In genomic region chr13:41357161-41357560, GRCm38 (mm10) we compare ENCODE assay signal across 9 mouse cellular contexts.
DNase-seq lines count a peak whose midpoint lies in the region; ATAC-seq and TF ChIP-seq lines count a peak whose summit lies in the region.
"Had no signal": no experiment of that assay in that cellular context is flagged by ENCODE, and none has a peak within 500 bp of the region (broad histone marks: within the 10 kb centered on the region; RNA-seq: fewer than 3 reads in every experiment).

No protein-coding gene starts in this region.

- H3K27me3 ChIP-seq in kidney, postnatal 0 days (ENCODE audit: insufficient read depth, low read length), result no peaks in the 10 kb centered on the region
- H3K27me3 ChIP-seq in hindbrain, embryonic 16.5 days (replicated peaks; ENCODE audit: control insufficient read depth, insufficient read depth, low read length), result no peaks in the 10 kb centered on the region
- no peaks in the 10 kb centered on the region for H3K27me3 ChIP-seq in neural tube, embryonic 12.5 days (replicated peaks)

- no peaks in the 10 kb centered on the region for H3K9me3 ChIP-seq in kidney, postnatal 0 days (replicated peaks; ENCODE audit: low read length)
- no peaks in the 10 kb centered on the region for H3K9me3 ChIP-seq in hindbrain, embryonic 16.5 days (ENCODE audit: control insufficient read depth, low read length)
- no peaks in the 10 kb centered on the region for H3K9me3 ChIP-seq in neural tube, embryonic 12.5 days

- DNase-seq in kidney, postnatal 0 days (ENCODE audit: low spot score), result no peak
- DNase-seq in kidney, adult 11 months, result no peak
- DNase-seq in cerebellum, adult 11 months, result no peak
- no peak for DNase-seq in testis, postnatal 10 days (ENCODE audit: low spot score)
- DNase-seq in left cerebral cortex, adult 18-20 months (ENCODE audit: low spot score in 2 of 2), result no peak
- DNase-seq: layer of hippocampus, adult 9-11 months had no signal

- no peaks in the 10 kb centered on the region for H3K36me3 ChIP-seq in kidney, postnatal 0 days (ENCODE audit: insufficient read depth, low read length)
- H3K36me3 ChIP-seq in hindbrain, embryonic 16.5 days (ENCODE audit: control insufficient read depth, insufficient read depth, low read length), result no peaks in the 10 kb centered on the region
- H3K36me3 ChIP-seq in neural tube, embryonic 12.5 days, result no peaks in the 10 kb centered on the region

- no peak for ATAC-seq in kidney, postnatal 0 days (replicated peaks; ENCODE audit: low FRiP score, low read depth)
- no peak for ATAC-seq in hindbrain, embryonic 16.5 days
- no peak for ATAC-seq in neural tube, embryonic 12.5 days (ENCODE audit: low FRiP score, low read depth)

- no peak for TF ChIP-seq POLR2A in embryonic fibroblast, embryonic 13.5 days (IDR thresholded peaks at IDR 0.05; ENCODE audit: low read depth, low read length)

- peak overlapping the region; percentile 71 for H3K4me2 ChIP-seq in kidney, postnatal 0 days (ENCODE audit: low read length)
- peak overlapping the region; percentile 82 for H3K4me2 ChIP-seq in hindbrain, embryonic 16.5 days (ENCODE audit: low read length)
- H3K4me2 ChIP-seq in neural tube, embryonic 12.5 days (replicated peaks), result peak overlapping the region; percentile 76

- peaks cover 30% of the 10 kb centered on the region for H3K4me1 ChIP-seq in kidney, postnatal 0 days (replicated peaks; ENCODE audit: insufficient read depth, low read length)
- H3K4me1 ChIP-seq in embryonic fibroblast, embryonic 13.5 days (ENCODE audit: control insufficient read depth, insufficient read depth, low read length), result peaks cover 7% of the 10 kb centered on the region
- peaks cover 26% of the 10 kb centered on the region for H3K4me1 ChIP-seq in hindbrain, embryonic 16.5 days (ENCODE audit: control insufficient read depth, insufficient read depth, low read depth, low read length)
- peaks cover 61% of the 10 kb centered on the region for H3K4me1 ChIP-seq in neural tube, embryonic 12.5 days

- H3K4me3 ChIP-seq in kidney, postnatal 0 days (replicated peaks; ENCODE audit: low read depth, low read length), result peak overlapping the region; percentile 60
- peak overlapping the region; percentile 92 for H3K4me3 ChIP-seq in embryonic fibroblast, embryonic 13.5 days (ENCODE audit: insufficient read depth, low read length)
- peak overlapping the region; percentile 76 for H3K4me3 ChIP-seq in hindbrain, embryonic 16.5 days (ENCODE audit: low read length)
- H3K4me3 ChIP-seq in neural tube, embryonic 12.5 days, result peak overlapping the region; percentile 59

- no peak overlapping the region for H3K27ac ChIP-seq in kidney, postnatal 0 days
- peak overlapping the region; percentile 92; the same call in 1 of the 2 replicates for H3K27ac ChIP-seq in embryonic fibroblast, embryonic 13.5 days (ENCODE audit: insufficient read depth, low read length)
- no peak overlapping the region for H3K27ac ChIP-seq in hindbrain, embryonic 16.5 days (ENCODE audit: low read depth, low read length)
- H3K27ac ChIP-seq in neural tube, embryonic 12.5 days, result no peak overlapping the region

- TF ChIP-seq CTCF in kidney, postnatal 0 days (IDR thresholded peaks at IDR 0.05; ENCODE audit: low read depth), result no peak
- TF ChIP-seq CTCF in embryonic fibroblast, embryonic 13.5 days (IDR thresholded peaks at IDR 0.05; ENCODE audit: borderline replicate concordance, insufficient read depth, low read length), result no peak

- WGBS in kidney, postnatal 0 days, result 51% methylated on average over 4 of the region's 4 CpGs
- WGBS in hindbrain, embryonic 16.5 days, result 63% methylated on average over 4 of the region's 4 CpGs
- 33% methylated on average over 4 of the region's 4 CpGs for WGBS in neural tube, embryonic 12.5 days

- H3K9ac ChIP-seq in kidney, postnatal 0 days (ENCODE audit: low read depth, low read length), result peak overlapping the region; percentile 65; the same call in 1 of the 2 replicates
- no peak overlapping the region; the same call in 1 of the 2 replicates for H3K9ac ChIP-seq in hindbrain, embryonic 16.5 days (ENCODE audit: low read depth, low read length)
- H3K9ac ChIP-seq in neural tube, embryonic 12.5 days, result peak overlapping the region; percentile 73
